Mouse (Mus musculus): Measurements from ENCODE around the gene Tanc2.

Tanc2 gene

GRCm38 (mm10) chr11:105927065-105928030 is 337.6 kb downstream of the Tanc2 start:
- DNase-seq (ENCODE audit: low spot score in 2 of 2) = peak in 1 of 2 experiments; percentile 68

GRCm38 (mm10) chr11:105928171-105928570 is 338.4 kb downstream of the Tanc2 start:
- DNase-seq (ENCODE audit: low spot score in 2 of 2) = no peak

- DNase-seq (ENCODE audit: low spot score in 2 of 2) = no peak
Observed at GRCm38 (mm10) chr11:105931380-105931779, 341.6 kb downstream of the Tanc2 start.

- no peak for DNase-seq (ENCODE audit: low spot score in 2 of 2)
Observed at GRCm38 (mm10) chr11:105933746-105934145, 344.0 kb downstream of the Tanc2 start.

GRCm38 (mm10) chr11:105934303-105934711 is 344.5 kb downstream of the Tanc2 start:
- DNase-seq (ENCODE audit: low spot score in 2 of 2) = no peak

- no peak for DNase-seq (ENCODE audit: low spot score in 2 of 2)
Observed at GRCm38 (mm10) chr11:105934816-105935215, 345.0 kb downstream of the Tanc2 start.

- DNase-seq (ENCODE audit: low spot score in 2 of 2) = no peak
Observed at GRCm38 (mm10) chr11:105935496-105935895, 345.7 kb downstream of the Tanc2 start.

- peak; percentile 42 to 62 for DNase-seq (ENCODE audit: low spot score in 2 of 2)
Observed at GRCm38 (mm10) chr11:105936200-105936599, 346.4 kb downstream of the Tanc2 start.

GRCm38 (mm10) chr11:105936974-105937373 is 347.2 kb downstream of the Tanc2 start:
- DNase-seq (ENCODE audit: low spot score in 2 of 2) = no peak

GRCm38 (mm10) chr11:105938771-105939170 is 349.0 kb downstream of the Tanc2 start:
- no peak for DNase-seq (ENCODE audit: low spot score in 2 of 2)

GRCm38 (mm10) chr11:105941973-105942372 is 352.2 kb downstream of the Tanc2 start:
- DNase-seq (ENCODE audit: low spot score in 2 of 2) = no peak

GRCm38 (mm10) chr11:105943133-105944102 is 353.6 kb downstream of the Tanc2 start:
- no peak for DNase-seq (ENCODE audit: low spot score in 2 of 2)

GRCm38 (mm10) chr11:105944126-105944621 is 354.4 kb downstream of the Tanc2 start:
- peak in 1 of 2 experiments; percentile 64 for DNase-seq (ENCODE audit: low spot score in 2 of 2)

- DNase-seq (ENCODE audit: low spot score in 2 of 2) = no peak
Observed at GRCm38 (mm10) chr11:105944770-105945672, 355.2 kb downstream of the Tanc2 start.

- no peak for DNase-seq (ENCODE audit: low spot score in 2 of 2)
Observed at GRCm38 (mm10) chr11:105946694-105947154, 356.9 kb downstream of the Tanc2 start.

- DNase-seq (ENCODE audit: low spot score in 2 of 2) = no peak
Observed at GRCm38 (mm10) chr11:105948255-105948654, 358.5 kb downstream of the Tanc2 start.

- DNase-seq (ENCODE audit: low spot score in 2 of 2) = no peak
Observed at GRCm38 (mm10) chr11:105950519-105950918, 360.7 kb downstream of the Tanc2 start.

GRCm38 (mm10) chr11:105951601-105952044 is 361.8 kb downstream of the Tanc2 start:
- no peak for DNase-seq (ENCODE audit: low spot score in 2 of 2)

- DNase-seq (ENCODE audit: low spot score in 2 of 2) = no peak
Observed at GRCm38 (mm10) chr11:105952111-105952510, 362.3 kb downstream of the Tanc2 start.

GRCm38 (mm10) chr11:105952911-105953386 is 363.2 kb downstream of the Tanc2 start, which contains the start of gene Cyb561:
Cyb561 (minus strand) TSS chr11:105953336.
- no peak for DNase-seq (ENCODE audit: low spot score in 2 of 2)
